Mouse (Mus musculus) urinary bladder, postnatal 25 days (tissue): ENCODE measurements around the gene Gbgt1.
"Not testable (repeated sequence)": the region's sequence is repeated elsewhere in the genome, so short reads cannot be mapped to it uniquely, and the experiment has no call there.

Source experiments
- DNase-seq: peaks from one replicate; pipeline ENCODE4 v3.0.0; 2022; ENCODE audit warnings: low spot score

The Gbgt1 gene

DNA sequence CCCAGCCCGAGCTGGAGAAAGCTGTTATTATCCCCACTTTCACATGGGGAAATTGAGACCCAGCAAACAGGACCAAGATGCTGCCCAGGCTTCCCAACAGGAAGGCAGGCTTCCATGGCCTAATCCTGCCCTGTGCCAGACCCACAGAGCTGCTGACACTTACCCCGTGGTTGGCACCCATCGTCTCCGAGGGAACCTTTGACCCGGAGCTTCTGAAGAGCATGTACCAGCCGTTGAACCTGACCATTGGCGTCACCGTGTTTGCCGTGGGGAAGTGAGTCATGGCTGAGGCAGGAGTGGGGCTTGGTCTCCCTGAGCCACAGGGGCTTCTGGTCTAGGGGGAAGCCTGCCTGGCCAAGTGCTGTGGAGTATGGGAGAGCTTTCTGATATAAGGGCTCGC lies 6.3 kb downstream of the Gbgt1 start:
- no peak for DNase-seq

DNA sequence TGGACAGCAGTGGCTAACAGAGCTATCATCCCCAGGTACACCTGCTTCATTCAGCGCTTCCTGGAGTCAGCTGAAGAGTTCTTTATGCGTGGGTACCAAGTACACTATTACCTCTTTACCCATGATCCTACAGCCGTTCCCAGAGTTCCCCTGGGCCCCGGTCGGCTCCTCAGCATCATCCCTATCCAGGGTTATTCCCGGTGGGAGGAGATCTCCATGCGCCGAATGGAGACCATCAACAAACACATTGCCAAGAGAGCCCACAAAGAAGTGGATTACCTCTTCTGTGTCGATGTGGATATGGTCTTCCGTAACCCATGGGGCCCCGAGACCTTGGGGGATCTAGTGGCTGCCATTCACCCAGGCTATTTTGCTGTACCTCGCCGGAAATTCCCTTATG lies 8.0 kb downstream of the Gbgt1 start:
- no peak for DNase-seq

DNA sequence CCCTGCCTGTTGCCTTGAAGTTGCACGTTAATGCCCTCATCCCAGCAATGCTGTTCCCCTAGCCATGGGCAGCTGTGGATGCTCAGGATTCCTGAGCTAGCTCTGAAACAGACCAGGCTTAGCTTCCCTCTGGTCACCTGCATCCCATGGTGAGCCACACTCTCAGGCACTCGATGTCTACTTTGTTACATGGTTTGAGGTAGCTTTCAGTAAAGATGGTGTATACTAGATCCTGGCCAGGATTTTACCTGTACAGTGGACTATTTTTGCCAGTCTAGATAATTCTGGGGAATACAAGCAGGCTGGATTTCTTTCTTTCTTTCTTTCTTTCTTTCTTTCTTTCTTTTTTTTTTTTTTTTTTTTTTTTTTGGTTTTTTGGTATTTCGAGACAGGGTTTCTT lies 9.1 kb downstream of the Gbgt1 start, which contains the start of gene Gm10134:
TSS of gene Gm10134 (plus strand) at position 301 of the 400 bp plus-strand sequence.
- DNase-seq = no peak

DNA sequence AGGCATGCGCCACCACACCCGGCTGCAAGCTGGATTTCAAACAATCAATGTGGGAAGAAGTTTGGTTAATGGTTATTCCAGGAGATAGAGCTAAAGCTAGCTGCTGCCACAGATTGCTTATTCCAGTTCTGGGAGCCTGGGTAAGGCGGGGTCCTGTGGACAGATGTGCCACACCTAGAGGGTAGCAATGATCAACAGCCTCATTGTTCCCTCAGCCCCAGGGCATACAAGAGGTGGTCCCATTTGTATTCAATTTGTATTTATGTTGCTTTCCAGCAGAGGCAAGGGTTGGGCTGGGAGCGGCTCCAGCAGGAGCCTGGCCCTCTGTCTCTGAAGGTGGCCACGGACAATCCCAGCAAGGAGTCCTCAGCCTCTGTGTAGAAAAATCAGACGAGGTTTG lies 9.6 kb downstream of the Gbgt1 start:
- DNase-seq = no peak

DNA sequence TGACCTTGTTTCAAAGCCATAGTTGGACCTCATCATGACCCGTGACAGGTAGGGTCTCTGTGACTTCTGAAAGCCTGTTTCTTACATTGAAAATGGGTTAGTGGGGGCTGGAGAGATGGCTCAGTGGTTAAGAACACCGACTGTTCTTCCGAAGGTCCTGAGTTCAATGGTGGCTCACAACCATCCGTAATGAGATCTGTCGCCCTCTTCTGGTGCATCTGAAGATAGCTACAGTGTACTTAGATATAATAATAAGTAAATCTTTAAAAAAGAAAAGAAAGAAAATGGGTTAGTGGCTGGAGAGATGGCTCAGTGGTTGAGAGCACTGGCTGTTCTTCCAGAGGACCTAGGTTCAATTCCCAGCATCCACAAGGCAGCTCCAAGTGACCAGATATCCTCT lies 14.9 kb downstream of the Gbgt1 start:
- not testable (repeated sequence) for DNase-seq

- peak; percentile 48 for DNase-seq
These were observed 16.2 kb downstream of the Gbgt1 start, which contains the start of gene Ralgds for GRCm38 (mm10) chr2:28512798-28513401. TSS of gene Ralgds (plus strand) at chr2:28513125.

- DNase-seq = peak; percentile 50
These were observed 17.0 kb downstream of the Gbgt1 start for GRCm38 (mm10) chr2:28513431-28514370.

DNA sequence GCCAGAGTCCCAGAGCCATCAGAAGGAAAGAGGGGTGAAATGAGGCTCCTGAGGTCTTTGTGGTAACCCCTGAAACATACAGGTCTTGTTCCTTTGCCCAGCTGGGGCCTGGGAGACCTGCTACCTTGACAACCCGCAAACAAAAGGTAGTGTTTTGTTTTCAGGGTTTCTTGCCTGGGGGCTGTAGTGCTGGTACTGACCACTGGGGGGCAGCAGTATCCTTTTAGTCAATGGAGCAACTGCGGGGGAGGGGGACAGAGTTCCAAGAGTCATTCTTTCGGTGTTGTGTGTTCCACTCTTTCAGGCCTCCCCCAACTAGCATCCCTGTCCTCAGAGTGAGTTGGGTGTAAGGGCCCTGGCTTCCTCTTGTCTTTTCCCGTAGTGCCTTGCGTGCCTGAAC lies 17.8 kb downstream of the Gbgt1 start:
- peak; percentile 83 for DNase-seq

GRCm38 (mm10) chr2:28517206-28517909 lies 20.7 kb downstream of the Gbgt1 start:
- DNase-seq = peak; percentile 86

DNA sequence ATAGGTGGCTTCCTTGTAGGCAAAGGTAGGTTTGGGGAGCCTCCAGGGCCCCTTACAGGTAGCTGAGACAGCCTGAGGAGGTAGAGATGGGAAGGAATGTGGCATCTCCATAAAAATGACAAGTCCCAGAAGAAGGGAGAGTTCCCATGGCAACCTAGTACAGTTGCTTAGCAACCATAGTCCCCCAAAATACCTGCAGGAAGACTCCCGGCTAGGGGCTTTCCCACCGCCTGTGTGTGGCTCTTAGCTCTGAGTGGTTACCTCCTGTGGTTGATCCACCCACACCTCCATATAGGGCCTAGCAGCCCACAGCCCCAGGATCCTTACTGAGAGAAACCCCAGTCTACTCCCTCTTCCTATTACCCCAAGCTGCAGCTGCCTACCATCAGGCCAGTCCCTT lies 21.5 kb downstream of the Gbgt1 start:
- DNase-seq = no peak

GRCm38 (mm10) chr2:28520581-28520980 lies 23.9 kb downstream of the Gbgt1 start:
- no peak for DNase-seq

DNA sequence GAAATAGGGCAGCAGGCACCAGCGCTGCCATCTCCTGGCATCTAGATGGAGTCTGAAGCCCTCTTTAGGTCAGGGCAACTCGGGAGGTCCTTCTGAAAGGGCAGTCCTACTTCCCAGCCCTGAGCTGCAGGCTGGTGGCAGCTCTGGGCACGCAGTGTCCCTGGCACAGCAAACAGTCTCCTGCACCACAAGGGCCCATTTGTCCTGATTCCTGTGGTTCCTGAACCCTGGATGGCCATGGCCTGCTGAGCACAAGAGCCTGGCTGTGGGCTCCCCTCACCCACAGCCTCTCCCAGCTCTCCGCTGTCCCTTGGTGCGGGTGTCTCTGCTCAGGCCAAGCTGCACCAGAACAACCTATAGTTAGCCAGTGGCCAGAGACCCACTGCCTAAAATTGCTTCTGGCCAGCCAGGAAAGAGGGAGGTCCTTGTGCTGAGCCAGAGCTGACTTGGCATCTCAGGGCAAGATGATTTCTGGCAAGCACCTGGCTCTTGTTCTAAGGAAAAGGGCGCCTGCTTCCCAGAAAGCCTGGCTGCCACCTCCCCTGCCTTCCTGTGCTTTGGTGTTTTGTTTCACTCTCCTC lies 25.0 kb downstream of the Gbgt1 start:
- no peak for DNase-seq

GRCm38 (mm10) chr2:28522166-28522565 lies 25.5 kb downstream of the Gbgt1 start:
- no peak for DNase-seq

- DNase-seq = peak; percentile 70
These were observed 27.0 kb downstream of the Gbgt1 start for GRCm38 (mm10) chr2:28523643-28524117.

GRCm38 (mm10) chr2:28524406-28524805 lies 27.7 kb downstream of the Gbgt1 start:
- no peak for DNase-seq

- DNase-seq = peak; percentile 56
These were observed 28.7 kb downstream of the Gbgt1 start for GRCm38 (mm10) chr2:28525219-28525942.

GRCm38 (mm10) chr2:28525943-28526876 lies 29.5 kb downstream of the Gbgt1 start:
- no peak for DNase-seq

GRCm38 (mm10) chr2:28527436-28528353 lies 31.0 kb downstream of the Gbgt1 start:
- DNase-seq = no peak

DNA sequence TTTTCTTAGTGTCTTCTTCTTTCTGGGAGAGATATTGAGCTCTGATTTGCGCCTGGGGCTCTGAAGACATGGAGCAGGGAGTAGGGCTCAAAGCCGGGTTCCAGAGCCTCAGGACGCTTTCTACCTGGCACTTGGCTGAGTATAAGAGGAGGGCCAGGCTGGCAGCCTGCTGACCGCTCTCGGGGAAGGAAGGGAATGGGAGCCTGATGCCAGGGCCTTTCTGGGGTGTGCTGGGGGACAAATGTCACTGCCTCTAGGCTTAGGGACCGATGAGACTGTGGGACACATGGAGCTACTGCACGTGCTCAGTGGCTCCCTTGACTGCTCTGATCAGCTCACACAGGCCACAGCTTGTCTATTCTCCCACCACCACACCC lies 31.7 kb downstream of the Gbgt1 start:
- DNase-seq = no peak
